In the genomic region with DNA sequence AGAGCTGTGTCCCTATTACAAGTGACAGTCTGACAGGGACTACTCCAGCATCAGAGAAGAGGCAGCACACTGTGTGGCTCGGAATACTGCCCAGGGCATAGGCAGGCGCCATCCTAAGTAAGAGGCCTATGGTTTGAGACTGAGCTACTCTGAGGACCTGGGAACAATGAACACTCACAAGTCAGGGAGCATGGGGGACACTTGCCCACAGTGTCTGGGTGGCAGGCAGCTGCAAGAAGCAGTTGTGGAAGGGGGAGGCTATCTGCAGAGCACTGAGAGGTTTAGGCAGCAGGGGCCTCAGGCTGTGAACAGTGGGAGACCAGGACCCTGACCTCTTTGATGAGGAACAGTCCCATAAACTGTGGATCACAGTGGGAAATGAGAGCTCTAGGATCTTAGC, we compare ENCODE assay signal across 22 mouse cellular contexts. TPM values are rescaled to one million over a fixed set of nuclear protein-coding genes. Genes with fewer than 3 reads are reported as not detected.
DNase-seq lines count a peak whose midpoint lies in the region; ATAC-seq and TF ChIP-seq lines count a peak whose summit lies in the region.
"Had no signal": no experiment of that assay in that cellular context is flagged by ENCODE, and none has a peak within 500 bp of the region (broad histone marks: within the 10 kb centered on the region; RNA-seq: fewer than 3 reads in every experiment).

No protein-coding gene starts in this region.

- H3K9ac ChIP-seq in hindbrain, postnatal 0 days (replicated peaks; ENCODE audit: low read length): no peak overlapping the region
- no peak overlapping the region for H3K9ac ChIP-seq in hindbrain, embryonic 12.5 days
- no peak overlapping the region; the same call in 1 of the 2 replicates for H3K9ac ChIP-seq in embryonic facial prominence, embryonic 11.5 days (replicated peaks; ENCODE audit: low read length)
- no peak overlapping the region; the same call in 1 of the 2 replicates for H3K9ac ChIP-seq in limb, embryonic 12.5 days (replicated peaks)
- H3K9ac ChIP-seq: forebrain, embryonic 13.5 days; heart, embryonic 12.5 days; liver, embryonic 15.5 days; lung, embryonic 15.5 days had no signal

- H3K4me1 ChIP-seq in cerebellum, adult 2 months (ENCODE audit: control insufficient read depth, insufficient read depth, low read length): no peaks in the 10 kb centered on the region
- no peaks in the 10 kb centered on the region for H3K4me1 ChIP-seq in hindbrain, postnatal 0 days (ENCODE audit: insufficient read depth, low read length)
- no peaks in the 10 kb centered on the region for H3K4me1 ChIP-seq in hindbrain, embryonic 12.5 days
- H3K4me1 ChIP-seq in embryonic facial prominence, embryonic 11.5 days (ENCODE audit: control insufficient read depth, insufficient read depth, low read length): no peaks in the 10 kb centered on the region
- peaks cover 37% of the 10 kb centered on the region for H3K4me1 ChIP-seq in limb, embryonic 12.5 days (replicated peaks)
- H3K4me1 ChIP-seq: heart, embryonic 12.5 days; liver, embryonic 15.5 days; lung, embryonic 15.5 days had no signal

- DNase-seq in cerebellum, postnatal 14 days: peak; percentile 17
- no peak for DNase-seq in cerebellum, adult 2 months
- DNase-seq in hindbrain, postnatal 0 days (ENCODE audit: low spot score): no peak
- DNase-seq in embryonic facial prominence, embryonic 11.5 days (ENCODE audit: low spot score): no peak
- DNase-seq in gastrocnemius, postnatal 10 days: no peak
- no peak for DNase-seq in adrenal gland, postnatal 36 days
- DNase-seq: adrenal gland, postnatal 10 days; cerebellum, adult 9-11 months; heart, postnatal 10 days; kidney, adult 8-10 months; kidney, postnatal 10 days; liver; lung, postnatal 36 days; thymus, postnatal 25 days had no signal

- H3K4me2 ChIP-seq in hindbrain, postnatal 0 days (ENCODE audit: low read depth, low read length): no peak overlapping the region
- H3K4me2 ChIP-seq in hindbrain, embryonic 12.5 days (replicated peaks): no peak overlapping the region
- H3K4me2 ChIP-seq in embryonic facial prominence, embryonic 11.5 days (ENCODE audit: low read depth, low read length): no peak overlapping the region
- H3K4me2 ChIP-seq in limb, embryonic 12.5 days: no peak overlapping the region
- H3K4me2 ChIP-seq: forebrain, embryonic 13.5 days; heart, embryonic 12.5 days; liver, embryonic 15.5 days; lung, embryonic 15.5 days had no signal

- no peaks in the 10 kb centered on the region for H3K36me3 ChIP-seq in hindbrain, postnatal 0 days (ENCODE audit: insufficient read depth, low read length)
- no peaks in the 10 kb centered on the region for H3K36me3 ChIP-seq in hindbrain, embryonic 12.5 days
- H3K36me3 ChIP-seq in embryonic facial prominence, embryonic 11.5 days (replicated peaks; ENCODE audit: control insufficient read depth, insufficient read depth, low read depth, low read length): no peaks in the 10 kb centered on the region
- no peaks in the 10 kb centered on the region for H3K36me3 ChIP-seq in limb, embryonic 12.5 days
- H3K36me3 ChIP-seq: heart, embryonic 12.5 days; liver, embryonic 15.5 days; lung, embryonic 15.5 days had no signal

- H3K27ac ChIP-seq in cerebellum, adult 2 months (ENCODE audit: insufficient read depth, low read length): no peak overlapping the region
- H3K27ac ChIP-seq in hindbrain, postnatal 0 days: no peak overlapping the region
- no peak overlapping the region for H3K27ac ChIP-seq in hindbrain, embryonic 12.5 days
- H3K27ac ChIP-seq in embryonic facial prominence, embryonic 11.5 days (replicated peaks; ENCODE audit: low read depth, low read length): no peak overlapping the region
- H3K27ac ChIP-seq in limb, embryonic 12.5 days: peak overlapping the region; percentile 71; the same call in 1 of the 2 replicates
- H3K27ac ChIP-seq: forebrain, embryonic 13.5 days; liver, embryonic 15.5 days; lung, embryonic 15.5 days had no signal

- WGBS in cerebellum, adult 2 months: 72% methylated on average over 2 of the region's 2 CpGs
- 53% methylated on average over 2 of the region's 2 CpGs for WGBS in hindbrain, postnatal 0 days
- WGBS in hindbrain, embryonic 12.5 days: 44% methylated on average over 2 of the region's 2 CpGs
- WGBS in embryonic facial prominence, embryonic 11.5 days: 17% methylated on average over 2 of the region's 2 CpGs
- 19% methylated on average over 2 of the region's 2 CpGs for WGBS in limb, embryonic 12.5 days

- TF ChIP-seq CTCF in cerebellum, adult 2 months (IDR thresholded peaks at IDR 0.05; ENCODE audit: borderline replicate concordance, insufficient read depth, low read depth, low read length): no peak
- no peak for TF ChIP-seq CTCF in hindbrain, postnatal 0 days (IDR thresholded peaks at IDR 0.05; ENCODE audit: low read depth)

- H3K9me3 ChIP-seq in hindbrain, postnatal 0 days (ENCODE audit: low read length): no peaks in the 10 kb centered on the region
- H3K9me3 ChIP-seq in hindbrain, embryonic 12.5 days (replicated peaks): no peaks in the 10 kb centered on the region
- H3K9me3 ChIP-seq in embryonic facial prominence, embryonic 11.5 days (replicated peaks; ENCODE audit: control insufficient read depth, low read length): no peaks in the 10 kb centered on the region
- no peaks in the 10 kb centered on the region for H3K9me3 ChIP-seq in limb, embryonic 12.5 days
- H3K9me3 ChIP-seq: forebrain, embryonic 13.5 days; heart, embryonic 12.5 days; liver, embryonic 15.5 days; lung, embryonic 15.5 days had no signal

- H3K4me3 ChIP-seq in cerebellum, adult 2 months (replicated peaks; ENCODE audit: insufficient read depth, low read depth, low read length): no peak overlapping the region
- H3K4me3 ChIP-seq in hindbrain, postnatal 0 days (ENCODE audit: low read length): no peak overlapping the region
- no peak overlapping the region for H3K4me3 ChIP-seq in hindbrain, embryonic 12.5 days
- no peak overlapping the region for H3K4me3 ChIP-seq in embryonic facial prominence, embryonic 11.5 days (ENCODE audit: low read depth, low read length)
- H3K4me3 ChIP-seq in limb, embryonic 12.5 days (replicated peaks): no peak overlapping the region
- H3K4me3 ChIP-seq: forebrain, embryonic 13.5 days; heart, embryonic 12.5 days; liver, embryonic 15.5 days; lung, embryonic 15.5 days had no signal

- ATAC-seq in hindbrain, postnatal 0 days: peak; percentile 62; the same call in 1 of the 2 replicates
- ATAC-seq in hindbrain, embryonic 12.5 days (ENCODE audit: low FRiP score): no peak
- ATAC-seq in embryonic facial prominence, embryonic 11.5 days (replicated peaks; ENCODE audit: insufficient number of reproducible peaks, low FRiP score, low TSS enrichment, low read depth): 0 out of 2 replicates have a peak, but pooled peaks have one; percentile 29
- peak; percentile 53; the same call in 1 of the 2 replicates for ATAC-seq in limb, embryonic 12.5 days (ENCODE audit: insufficient number of reproducible peaks, insufficient read depth, low FRiP score, low TSS enrichment, low read depth)
- ATAC-seq: forebrain, embryonic 13.5 days; inflammation-experienced regulatory T-cells, adult 6 months; midbrain, embryonic 16.5 days had no signal

- no peak for TF ChIP-seq POLR2A in cerebellum, adult 2 months (IDR thresholded peaks at IDR 0.05; ENCODE audit: borderline replicate concordance, insufficient read depth, low read length)

- no peaks in the 10 kb centered on the region for H3K27me3 ChIP-seq in cerebellum, adult 2 months (ENCODE audit: control insufficient read depth, insufficient read depth, low read length)
- H3K27me3 ChIP-seq in hindbrain, postnatal 0 days (ENCODE audit: insufficient read depth, low read length): no peaks in the 10 kb centered on the region
- H3K27me3 ChIP-seq in hindbrain, embryonic 12.5 days: no peaks in the 10 kb centered on the region
- no peaks in the 10 kb centered on the region for H3K27me3 ChIP-seq in embryonic facial prominence, embryonic 11.5 days (ENCODE audit: control insufficient read depth, insufficient read depth, low read length)
- H3K27me3 ChIP-seq in limb, embryonic 12.5 days: peaks cover 13% of the 10 kb centered on the region
- H3K27me3 ChIP-seq: heart, embryonic 12.5 days; liver, embryonic 15.5 days; lung, embryonic 15.5 days had no signal

RNA-seq across cellular contexts. Expression of gene Eif2s2, which starts 35.6 kb away (rescaled TPM):
- polyA plus RNA-seq in cerebellum, adult 2 months (2012; rRNA removed): 46.1 and 50.2 TPM in 2 replicates
- 30.4 and 32.6 TPM in 2 replicates for total RNA-seq in hindbrain, postnatal 0 days (2014; rRNA removed)
- polyA plus RNA-seq in hindbrain, postnatal 0 days (2015; fragmentation: Nextera tagmentation; extraction: Ambion mirVana): 92.9 and 106 TPM in 2 replicates
- polyA plus RNA-seq in hindbrain, embryonic 12.5 days (2016; fragmentation: Nextera tagmentation; extraction: Ambion mirVana): 93.1 and 98.1 TPM in 2 replicates
- 146 and 183 TPM in 2 replicates for polyA plus RNA-seq in embryonic facial prominence, embryonic 11.5 days (2014; fragmentation: Nextera tagmentation; extraction: Ambion mirVana)
- 107 and 113 TPM in 2 replicates for polyA plus RNA-seq in limb, embryonic 12.5 days (2016; fragmentation: Nextera tagmentation; extraction: Ambion mirVana)
- total RNA-seq in gastrocnemius, postnatal 10 days (2021): 100 to 1,000 TPM; 106 to 109 TPM
- total RNA-seq in adrenal gland, postnatal 36 days (2021): 100 to 1,000 TPM; 129 to 170 TPM

Comparison
In these comparisons a context has a peak if more than half of its experiments do, and no peak if none do; other contexts are left out.
1. DNase-seq: peak in cerebellum, postnatal 14 days (2 of 2); none in cerebellum, adult 2 months (0 of 2), hindbrain, postnatal 0 days (single experiment), embryonic facial prominence, embryonic 11.5 days (single experiment), gastrocnemius, postnatal 10 days (single experiment) and adrenal gland, postnatal 36 days (0 of 2).